Mouse (Mus musculus) G1E (cell line): ENCODE measurements around the gene B9d2.

Source experiments
- CTCF ChIP-seq: IDR thresholded peaks from 2 replicates; pipeline ENCODE4 v1.5.1; 2012; ENCODE audit warnings: low read depth, low read length, inconsistent platforms, mixed read lengths
- GATA1 ChIP-seq: IDR thresholded peaks from 2 replicates; pipeline ENCODE4 v1.6.1; 2012; ENCODE audit warnings: borderline replicate concordance, low read length, inconsistent platforms, mixed read lengths
- TAL1 ChIP-seq: conservative IDR thresholded peaks from 2 replicates; pipeline ENCODE4 v1.6.1; 2012; ENCODE audit warnings: low read depth, low read length, inconsistent platforms, mixed read lengths

DNA sequence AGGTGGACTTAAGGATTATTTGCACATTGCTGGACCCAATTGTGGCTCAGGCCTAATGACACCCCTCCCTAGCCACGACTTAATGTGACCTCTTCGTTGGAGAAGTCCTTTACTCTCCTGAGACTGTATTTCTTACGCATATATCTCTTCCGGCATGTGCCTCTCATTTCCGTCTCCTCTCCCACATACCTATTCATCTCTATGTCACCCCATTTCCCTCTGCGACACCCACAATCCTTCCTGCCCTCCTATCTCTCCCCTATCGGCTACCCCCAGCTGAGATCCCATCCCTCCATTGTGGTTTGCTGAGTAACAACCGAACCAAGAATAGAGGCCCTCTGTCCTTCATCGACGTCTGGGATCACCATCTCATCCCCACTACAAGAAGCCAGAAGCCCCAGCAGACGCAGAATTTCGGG, 9.0 kb downstream of the B9d2 start:
- TF ChIP-seq CTCF, result no peak
- TF ChIP-seq TAL1, result no peak
- no peak for TF ChIP-seq GATA1
